Mouse (Mus musculus) liver, embryonic 12.5 days (tissue): ENCODE data around the gene Gm10197. TPM values are rescaled to one million over a fixed set of nuclear protein-coding genes. Genes with fewer than 3 reads are reported as not detected.

Source experiments
- ATAC-seq: fragments of 200-750 bp; cut with Nextera tagmentation; 2 replicates; pipeline ENCODE4 v1.8.0; 2017; ENCODE audit warnings: moderate number of reproducible peaks, mild to moderate bottlenecking, moderate library complexity
- H3K27ac ChIP-seq: fragments of 300-500 bp; sonication (generic); 2 replicates; pipeline ENCODE4 v1.5.1; 2016; ENCODE audit warnings: mild to moderate bottlenecking
- H3K27me3 ChIP-seq: fragments of 300-500 bp; sonication (generic); replicated peaks from 2 replicates; pipeline ENCODE4 v1.6.1; 2016; ENCODE audit warnings: mild to moderate bottlenecking, moderate library complexity
- H3K36me3 ChIP-seq: fragments of 300-500 bp; sonication (generic); 2 replicates; pipeline ENCODE4 v1.6.1; 2016; ENCODE audit warnings: mild to moderate bottlenecking, moderate library complexity
- H3K4me1 ChIP-seq: fragments of 300-500 bp; sonication (generic); 2 replicates; pipeline ENCODE4 v1.6.1; 2016
- H3K4me2 ChIP-seq: fragments of 300-500 bp; sonication (generic); 2 replicates; pipeline ENCODE4 v1.6.1; 2016; ENCODE audit warnings: mild to moderate bottlenecking, moderate library complexity
- H3K4me3 ChIP-seq: fragments of 300-500 bp; sonication (generic); 2 replicates; pipeline ENCODE4 v1.5.1; 2016; ENCODE audit warnings: mild to moderate bottlenecking, moderate library complexity
- H3K9ac ChIP-seq: fragments of 300-500 bp; sonication (generic); 2 replicates; pipeline ENCODE4 v1.6.1; 2016; ENCODE audit warnings: mild to moderate bottlenecking, moderate library complexity
- H3K9me3 ChIP-seq: fragments of 300-500 bp; sonication (generic); replicated peaks from 2 replicates; pipeline ENCODE4 v1.6.1; 2016; ENCODE audit warnings: mild to moderate bottlenecking, moderate library complexity
- WGBS: fragments of 180-500 bp; shearing (Covaris S2); methylation state at CpG from one replicate; pipeline ENCODE4 v1.1.7; 2016; ENCODE audit not compliant: insufficient replicate concordance; 5-methylcytosine and 5-hydroxymethylcytosine counted together
- polyA plus RNA-seq: library from polyadenylated mRNA; unstranded; fragments of >200 nt; fragmentation: Nextera tagmentation; extraction: Ambion mirVana; gene quantifications from 2 replicates; pipeline ENCODE4 v1.2.1, GENCODE M21; 2016

Gene Gm10197
- polyA plus RNA-seq = not detected in 2 replicates

DNA sequence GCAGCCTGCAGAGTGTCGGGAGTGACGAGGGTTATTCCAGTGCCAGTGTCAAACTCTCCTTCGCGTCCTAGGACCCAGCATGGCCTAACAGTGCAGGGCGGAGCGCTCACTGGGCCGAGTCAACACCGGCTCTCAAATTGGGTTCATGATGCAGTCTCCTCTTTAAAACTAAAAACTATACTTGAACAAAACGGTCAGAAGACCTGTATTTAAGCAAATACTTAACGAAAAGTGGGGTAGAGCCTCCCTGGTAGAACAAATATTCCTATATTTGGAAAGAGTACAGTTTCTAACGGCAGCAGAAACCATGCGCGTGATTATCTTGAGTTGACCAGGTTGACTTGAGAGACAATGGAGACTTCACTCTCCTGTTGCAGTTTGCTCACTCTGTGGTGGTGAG lies at the start of gene Gm10197:
Gene Gm10197 (minus strand): TSS at position 101 of the 400 bp plus-strand sequence.
- no peak for ATAC-seq
- Histone ChIP-seq H3K4me2 (no peak within 1 kb of the TSS), H3K9ac (no peak within 1 kb of the TSS), H3K36me3 (peaks cover 63% of the 10 kb centered on the region), H3K4me3 (no peak within 1 kb of the TSS), H3K4me1 (peaks cover 7% of the 10 kb centered on the region), H3K9me3 (no peaks in the 10 kb centered on the region), H3K27me3 (no peaks in the 10 kb centered on the region), H3K27ac (no peak within 1 kb of the TSS)
- WGBS = 90% methylated on average over 13 of the region's 13 CpGs

DNA sequence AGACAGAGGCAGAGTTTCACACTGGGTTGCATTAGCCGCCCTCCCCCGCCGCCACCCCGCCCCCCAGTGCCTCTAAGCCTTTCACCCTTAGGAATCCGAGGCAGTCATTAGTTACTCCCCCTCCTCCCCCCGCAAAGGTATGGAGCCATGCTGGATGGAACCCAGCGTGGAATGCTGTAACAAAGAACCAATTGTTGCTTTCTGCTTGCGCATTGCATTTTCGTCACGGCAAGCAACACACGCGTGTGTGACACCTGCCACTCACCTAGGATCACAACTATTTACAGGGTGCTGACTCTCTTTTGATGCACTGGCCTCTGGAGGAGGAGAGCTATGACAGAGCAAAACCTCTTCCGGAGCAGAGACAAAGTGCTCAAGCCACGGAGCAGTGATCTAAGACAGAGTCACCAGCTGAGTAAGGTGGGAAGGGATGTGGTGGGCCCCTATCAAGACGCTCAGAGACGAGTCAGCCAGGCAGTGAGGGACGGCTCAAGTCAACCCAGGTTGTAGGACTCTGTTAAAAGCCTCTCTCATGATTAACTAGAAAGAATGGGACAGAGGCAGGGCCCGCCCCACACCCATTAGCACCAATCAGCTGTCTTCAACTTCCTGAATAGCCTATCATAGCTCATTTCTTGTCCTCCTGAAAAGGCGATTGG lies 49.5 kb upstream of the Gm10197 start:
- Histone ChIP-seq H3K9me3 (no peaks in the 10 kb centered on the region), H3K27me3 (peaks cover 35% of the 10 kb centered on the region), H3K36me3 (no peaks in the 10 kb centered on the region), H3K4me2 (peak overlapping the region; percentile 78), H3K4me1 (peaks cover 32% of the 10 kb centered on the region), H3K27ac (peak overlapping the region; percentile 55), H3K9ac (peak overlapping the region; percentile 23; the same call in 1 of the 2 replicates), H3K4me3 (peak overlapping the region; percentile 50)
- peak; percentile 91 for ATAC-seq
- 4% methylated on average over 19 of the region's 19 CpGs for WGBS

DNA sequence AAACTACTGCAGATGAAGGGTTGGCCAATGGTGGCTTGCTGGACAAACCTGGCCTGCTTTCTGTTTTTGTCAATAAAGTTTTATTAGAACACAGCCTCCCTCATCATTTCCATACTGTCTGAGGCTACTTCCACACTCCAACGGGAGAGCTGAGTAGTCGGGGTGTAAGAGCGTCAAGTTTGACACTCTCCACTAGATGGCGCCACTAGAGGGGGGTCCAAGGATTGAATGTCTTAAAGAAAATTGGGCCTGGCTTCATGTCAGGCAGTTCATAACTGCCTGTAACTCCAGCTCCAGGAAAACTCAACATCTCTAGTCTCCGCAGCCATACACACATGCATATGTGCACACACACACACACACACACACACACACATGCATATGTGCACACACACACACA lies 48.3 kb upstream of the Gm10197 start:
- H3K4me3 ChIP-seq = no peak overlapping the region
- no peaks in the 10 kb centered on the region for H3K9me3 ChIP-seq
- peaks cover 25% of the 10 kb centered on the region for H3K27me3 ChIP-seq
- H3K36me3 ChIP-seq = no peaks in the 10 kb centered on the region
- H3K9ac ChIP-seq = no peak overlapping the region
- H3K27ac ChIP-seq = no peak overlapping the region
- WGBS = 21% methylated on average over 5 of the region's 5 CpGs
- no peak overlapping the region for H3K4me2 ChIP-seq
- H3K4me1 ChIP-seq = peaks cover 38% of the 10 kb centered on the region
- no peak for ATAC-seq

DNA sequence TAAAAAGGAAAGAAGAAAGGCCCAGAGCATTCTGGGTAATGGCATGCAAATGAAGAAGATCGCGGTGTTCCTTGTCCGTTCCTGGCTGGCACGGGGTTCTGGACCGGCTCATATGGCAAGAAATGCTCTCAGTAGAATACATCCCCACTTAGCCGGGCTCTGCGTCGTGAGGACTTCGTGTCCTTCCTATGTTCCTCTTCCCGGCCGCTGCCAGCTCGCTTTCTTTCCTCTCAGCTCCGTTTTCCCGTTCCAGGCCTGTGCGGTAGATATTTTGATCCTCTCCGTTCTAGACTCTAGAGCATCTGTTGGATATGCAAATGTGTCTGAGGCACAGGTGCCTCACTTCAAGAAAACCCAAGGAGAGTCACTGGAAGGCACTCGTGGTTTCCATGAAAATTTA lies 43.6 kb upstream of the Gm10197 start:
- WGBS = 69% methylated on average over 17 of the region's 17 CpGs
- no peak overlapping the region for H3K9ac ChIP-seq
- peak overlapping the region; percentile 48 for H3K4me2 ChIP-seq
- H3K27me3 ChIP-seq = no peaks in the 10 kb centered on the region
- H3K36me3 ChIP-seq = no peaks in the 10 kb centered on the region
- peak overlapping the region; percentile 8; the same call in 1 of the 2 replicates for H3K4me3 ChIP-seq
- peaks cover 31% of the 10 kb centered on the region for H3K4me1 ChIP-seq
- H3K27ac ChIP-seq = peak overlapping the region; percentile 52; the same call in 1 of the 2 replicates
- H3K9me3 ChIP-seq = no peaks in the 10 kb centered on the region
- no peak for ATAC-seq

- ATAC-seq = peak; percentile 80
- H3K9me3 ChIP-seq = no peaks in the 10 kb centered on the region
- peaks cover 33% of the 10 kb centered on the region for H3K4me1 ChIP-seq
- H3K27ac ChIP-seq = peak overlapping the region; percentile 52
- no peak overlapping the region for H3K9ac ChIP-seq
- no peaks in the 10 kb centered on the region for H3K27me3 ChIP-seq
- peak overlapping the region; percentile 8; the same call in 1 of the 2 replicates for H3K4me3 ChIP-seq
- no peaks in the 10 kb centered on the region for H3K36me3 ChIP-seq
- WGBS = 17% methylated on average over 11 of the region's 11 CpGs
- H3K4me2 ChIP-seq = peak overlapping the region; percentile 48
These were observed 43.1 kb upstream of the Gm10197 start for GRCm38 (mm10) chr19:53414650-53415049.

- WGBS = 74% methylated on average over 15 of the region's 15 CpGs
- H3K27ac ChIP-seq = peak overlapping the region; percentile 52
These were observed 42.2 kb upstream of the Gm10197 start for GRCm38 (mm10) chr19:53413617-53414380.

DNA sequence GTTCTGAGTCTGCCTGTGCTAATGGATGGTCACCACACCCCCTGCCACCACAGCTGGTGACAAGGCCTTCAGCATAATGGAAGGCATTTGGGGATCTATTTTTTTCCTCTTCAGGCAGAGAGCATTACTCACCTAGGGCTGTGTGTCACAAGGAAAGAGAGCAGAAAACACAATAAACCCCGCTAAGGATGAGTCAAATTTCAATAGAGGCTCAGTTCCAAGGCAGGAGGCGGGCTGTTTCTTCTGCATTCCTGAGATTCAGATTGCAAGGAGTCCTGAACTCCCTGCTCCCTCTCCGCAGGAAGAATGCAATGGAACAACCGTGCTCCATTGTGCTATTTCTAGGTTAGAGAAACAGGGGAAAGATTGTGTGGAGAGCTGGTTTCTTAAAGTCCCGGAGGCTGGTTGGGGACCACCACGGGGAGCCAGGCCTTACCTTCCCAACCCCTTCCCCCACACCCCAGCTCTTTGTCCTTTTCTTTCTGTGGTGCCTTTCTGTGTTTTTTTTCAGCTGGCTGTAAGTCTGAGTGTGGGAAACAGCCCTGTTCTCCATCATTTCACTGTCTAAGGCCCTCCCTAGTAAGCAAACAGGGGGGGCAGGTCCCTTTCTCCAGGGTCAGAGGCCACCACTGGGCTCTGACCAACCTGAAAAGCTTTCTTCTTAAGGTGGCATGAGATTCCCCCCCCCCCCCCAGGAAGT lies 40.7 kb upstream of the Gm10197 start:
- Histone ChIP-seq H3K4me2 (no peak overlapping the region), H3K27me3 (no peaks in the 10 kb centered on the region), H3K9ac (no peak overlapping the region), H3K4me1 (peaks cover 37% of the 10 kb centered on the region), H3K9me3 (no peaks in the 10 kb centered on the region), H3K4me3 (no peak overlapping the region), H3K27ac (no peak overlapping the region; the same call in 1 of the 2 replicates), H3K36me3 (no peaks in the 10 kb centered on the region)
- WGBS = 49% methylated on average over 6 of the region's 6 CpGs
- ATAC-seq = no peak

More at GRCm38 (mm10) chr19:53413617-53414380, 42.2 kb upstream of the Gm10197 start:
- no peak overlapping the region for H3K4me3 ChIP-seq
- peaks cover 37% of the 10 kb centered on the region for H3K4me1 ChIP-seq
- no peak overlapping the region; the same call in 1 of the 2 replicates for H3K4me2 ChIP-seq
- no peak overlapping the region for H3K9ac ChIP-seq
- no peaks in the 10 kb centered on the region for H3K27me3 ChIP-seq
- H3K9me3 ChIP-seq = no peaks in the 10 kb centered on the region
- H3K36me3 ChIP-seq = no peaks in the 10 kb centered on the region
- ATAC-seq = no peak

DNA sequence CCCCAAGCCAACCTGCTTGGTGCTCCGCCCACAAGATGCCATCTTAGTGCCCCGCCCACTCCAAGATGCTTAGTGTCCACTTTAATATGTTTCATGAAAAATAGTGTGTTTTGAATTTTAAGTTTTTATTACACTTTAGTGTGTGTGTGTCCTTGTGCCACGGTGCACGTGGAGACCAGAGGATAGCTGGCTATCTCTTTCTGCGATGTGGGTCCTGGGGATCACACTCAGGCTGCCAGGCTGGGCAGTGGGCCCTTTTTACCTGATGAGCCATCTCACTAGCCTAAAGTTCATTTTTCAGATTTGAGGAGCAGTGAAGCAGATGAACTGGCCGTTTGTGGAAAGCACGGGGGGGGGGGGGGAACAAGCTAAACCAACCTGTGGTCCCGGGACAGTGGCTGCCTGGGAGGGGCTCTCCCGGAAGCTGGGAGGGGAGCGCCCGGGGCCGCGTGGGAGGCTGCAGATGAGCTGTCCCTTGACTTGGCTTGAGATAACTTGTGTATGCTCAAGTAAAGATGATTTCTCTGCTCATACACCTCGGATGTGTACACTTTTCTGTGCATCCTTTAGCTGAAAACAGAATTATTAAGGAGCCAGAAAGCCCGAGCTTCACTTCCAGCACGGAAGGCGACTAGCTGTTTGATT lies 38.2 kb upstream of the Gm10197 start:
- 44% methylated on average over 17 of the region's 17 CpGs for WGBS
- peak overlapping the region; percentile 13 for H3K4me2 ChIP-seq
- peaks cover 31% of the 10 kb centered on the region for H3K4me1 ChIP-seq
- H3K9me3 ChIP-seq = no peaks in the 10 kb centered on the region
- H3K4me3 ChIP-seq = no peak overlapping the region
- no peak overlapping the region for H3K9ac ChIP-seq
- ATAC-seq = no peak
- no peaks in the 10 kb centered on the region for H3K27me3 ChIP-seq
- H3K27ac ChIP-seq = no peak overlapping the region
- no peaks in the 10 kb centered on the region for H3K36me3 ChIP-seq

GRCm38 (mm10) chr19:53408398-53408797 lies 36.8 kb upstream of the Gm10197 start:
- H3K4me3 ChIP-seq = no peak overlapping the region
- no peaks in the 10 kb centered on the region for H3K27me3 ChIP-seq
- H3K4me2 ChIP-seq = no peak overlapping the region
- WGBS = 63% methylated on average over 8 of the region's 8 CpGs
- peaks cover 20% of the 10 kb centered on the region for H3K4me1 ChIP-seq
- no peak overlapping the region for H3K9ac ChIP-seq
- H3K9me3 ChIP-seq = no peaks in the 10 kb centered on the region
- no peak overlapping the region for H3K27ac ChIP-seq
- ATAC-seq = no peak
- no peaks in the 10 kb centered on the region for H3K36me3 ChIP-seq

GRCm38 (mm10) chr19:53407350-53407749 lies 35.8 kb upstream of the Gm10197 start:
- Histone ChIP-seq H3K27me3 (no peaks in the 10 kb centered on the region), H3K4me3 (no peak overlapping the region), H3K4me1 (peaks cover 16% of the 10 kb centered on the region), H3K4me2 (no peak overlapping the region), H3K9ac (no peak overlapping the region), H3K36me3 (no peaks in the 10 kb centered on the region), H3K27ac (no peak overlapping the region), H3K9me3 (no peaks in the 10 kb centered on the region)
- ATAC-seq = no peak
- WGBS = 24% methylated on average over 2 of the region's 2 CpGs

- H3K4me3 ChIP-seq = no peak overlapping the region
- H3K9me3 ChIP-seq = no peaks in the 10 kb centered on the region
- WGBS = 23% methylated on average over 2 of the region's 2 CpGs
- no peak overlapping the region for H3K27ac ChIP-seq
- H3K4me2 ChIP-seq = no peak overlapping the region
- H3K27me3 ChIP-seq = no peaks in the 10 kb centered on the region
- ATAC-seq = no peak
- H3K9ac ChIP-seq = no peak overlapping the region
- H3K36me3 ChIP-seq = no peaks in the 10 kb centered on the region
- peaks cover 11% of the 10 kb centered on the region for H3K4me1 ChIP-seq
These were observed 34.2 kb upstream of the Gm10197 start for GRCm38 (mm10) chr19:53405810-53406209.
